Mouse (Mus musculus) cortical plate, adult 2 months (tissue): ENCODE measurements around the gene H2-M10.2.

Experiments
- CTCF ChIP-seq: fragments of 200-500 bp; IDR thresholded peaks from 2 replicates; pipeline ENCODE4 v1.5.1; 2011; ENCODE audit warnings: mild to moderate bottlenecking, control low read depth, low read length; ENCODE audit not compliant: insufficient read depth; ENCODE audit errors: extremely low read depth
- POLR2A ChIP-seq: fragments of 200-500 bp; IDR thresholded peaks from 2 replicates; pipeline ENCODE4 v1.6.1; 2011; ENCODE audit warnings: mild to moderate bottlenecking, low read length, control low read depth; ENCODE audit not compliant: insufficient read depth; ENCODE audit errors: extremely low read depth

- no peak for TF ChIP-seq POLR2A
- TF ChIP-seq CTCF: no peak
Observed at GRCm38 (mm10) chr17:36314511-36314910, 28.2 kb upstream of the H2-M10.2 start.
